Comparison of ENCODE assay signal across 13 mouse cellular contexts in the genomic region with DNA sequence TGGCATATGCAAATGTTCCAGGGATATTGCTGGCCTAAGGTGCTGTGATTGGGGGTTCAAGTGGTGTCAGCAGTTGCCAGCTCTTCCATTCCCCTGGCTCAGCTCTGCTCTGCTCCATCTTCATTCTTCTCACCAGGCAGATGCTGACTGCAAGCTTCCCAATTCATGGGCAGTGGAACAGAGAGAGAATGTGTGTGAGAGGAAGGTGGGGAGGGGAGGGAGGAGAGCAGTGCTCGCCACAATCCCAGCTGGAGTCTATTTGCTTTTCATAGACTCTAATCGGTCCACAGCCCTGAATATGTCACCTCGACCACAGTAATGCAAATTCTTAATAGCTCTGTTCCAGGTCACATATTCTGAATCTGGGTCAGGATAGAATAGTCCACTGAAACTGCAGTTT. TPM values are rescaled to one million over a fixed set of nuclear protein-coding genes. Genes with fewer than 3 reads are reported as not detected.
DNase-seq lines count a peak whose midpoint lies in the region; ATAC-seq and TF ChIP-seq lines count a peak whose summit lies in the region.
"Had no signal": no experiment of that assay in that cellular context is flagged by ENCODE, and none has a peak within 500 bp of the region (broad histone marks: within the 10 kb centered on the region; RNA-seq: fewer than 3 reads in every experiment).

No protein-coding gene starts in this region.

- no peak overlapping the region for H3K4me3 ChIP-seq in hindbrain, postnatal 0 days (ENCODE audit: low read length)
- H3K4me3 ChIP-seq in liver, embryonic 12.5 days: no peak overlapping the region
- H3K4me3 ChIP-seq in kidney, embryonic 16.5 days (ENCODE audit: low read length): no peak overlapping the region
- H3K4me3 ChIP-seq: heart, adult 2 months had no signal

- peak overlapping the region; percentile 15; the same call in 1 of the 2 replicates for H3K27ac ChIP-seq in hindbrain, postnatal 0 days
- H3K27ac ChIP-seq in liver, embryonic 12.5 days: no peak overlapping the region
- H3K27ac ChIP-seq in kidney, embryonic 16.5 days (ENCODE audit: low read length): no peak overlapping the region
- H3K27ac ChIP-seq: heart, adult 2 months had no signal

- no peaks in the 10 kb centered on the region for H3K27me3 ChIP-seq in hindbrain, postnatal 0 days (ENCODE audit: insufficient read depth, low read length)
- no peaks in the 10 kb centered on the region for H3K27me3 ChIP-seq in liver, embryonic 12.5 days (replicated peaks)
- no peaks in the 10 kb centered on the region for H3K27me3 ChIP-seq in kidney, embryonic 16.5 days (ENCODE audit: insufficient read depth, low read length)

- no peaks in the 10 kb centered on the region for H3K4me1 ChIP-seq in hindbrain, postnatal 0 days (ENCODE audit: insufficient read depth, low read length)
- H3K4me1 ChIP-seq in liver, embryonic 12.5 days: no peaks in the 10 kb centered on the region
- peaks cover 5% of the 10 kb centered on the region; the same call in 1 of the 2 replicates for H3K4me1 ChIP-seq in kidney, embryonic 16.5 days (ENCODE audit: insufficient read depth, low read length)

- no peak overlapping the region for H3K4me2 ChIP-seq in hindbrain, postnatal 0 days (ENCODE audit: low read depth, low read length)
- H3K4me2 ChIP-seq in liver, embryonic 12.5 days: no peak overlapping the region
- H3K4me2 ChIP-seq in kidney, embryonic 16.5 days (replicated peaks; ENCODE audit: low read depth, low read length): no peak overlapping the region

- no peaks in the 10 kb centered on the region for H3K36me3 ChIP-seq in hindbrain, postnatal 0 days (ENCODE audit: insufficient read depth, low read length)
- no peaks in the 10 kb centered on the region for H3K36me3 ChIP-seq in liver, embryonic 12.5 days
- no peaks in the 10 kb centered on the region for H3K36me3 ChIP-seq in kidney, embryonic 16.5 days (ENCODE audit: insufficient read depth, low read length)
- H3K36me3 ChIP-seq: G1E had no signal

- no peak overlapping the region for H3K9ac ChIP-seq in hindbrain, postnatal 0 days (replicated peaks; ENCODE audit: low read length)
- H3K9ac ChIP-seq in liver, embryonic 12.5 days: no peak overlapping the region
- H3K9ac ChIP-seq in kidney, embryonic 16.5 days (replicated peaks; ENCODE audit: low read length): no peak overlapping the region

- ATAC-seq in hindbrain, postnatal 0 days: peak; percentile 76
- no peak for ATAC-seq in liver, embryonic 12.5 days
- ATAC-seq in kidney, embryonic 16.5 days (ENCODE audit: low FRiP score, low TSS enrichment): no peak
- ATAC-seq: lung, postnatal 0 days had no signal

- intact Hi-C loops in gastrocnemius, postnatal 14 days (cut with DNase I; ENCODE audit: low total_unique reads): no loop called here

- no peak for TF ChIP-seq CTCF in hindbrain, postnatal 0 days (IDR thresholded peaks at IDR 0.05; ENCODE audit: low read depth)

- 6% methylated on average over 3 of the region's 3 CpGs for WGBS in hindbrain, postnatal 0 days
- WGBS in liver, embryonic 12.5 days (ENCODE audit: insufficient replicate concordance): 35% methylated on average over 3 of the region's 3 CpGs
- 33% methylated on average over 3 of the region's 3 CpGs for WGBS in kidney, embryonic 16.5 days

- no peaks in the 10 kb centered on the region for H3K9me3 ChIP-seq in hindbrain, postnatal 0 days (ENCODE audit: low read length)
- no peaks in the 10 kb centered on the region for H3K9me3 ChIP-seq in liver, embryonic 12.5 days (replicated peaks)
- H3K9me3 ChIP-seq in kidney, embryonic 16.5 days (ENCODE audit: low read length): no peaks in the 10 kb centered on the region
- H3K9me3 ChIP-seq: G1E had no signal

- peak; percentile 14 for DNase-seq in embryo, embryonic 10 days (ENCODE audit: low spot score)
- no peak for DNase-seq in embryo, embryonic 9.5 days (ENCODE audit: extremely low spot score)
- DNase-seq in right cerebral cortex, postnatal 10 days (ENCODE audit: low spot score in 2 of 2): peak; percentile 40 to 48
- no peak for DNase-seq in right cerebral cortex, postnatal 4 days
- DNase-seq in hindbrain, postnatal 0 days (ENCODE audit: low spot score): peak; percentile 21
- no peak for DNase-seq in gastrocnemius, postnatal 14 days
- DNase-seq: heart, adult 2 months; heart, postnatal 36 days; layer of hippocampus, postnatal 36 days had no signal

RNA-seq across cellular contexts. Expression of a gene that starts 27.2 kb away (rescaled TPM):
- 16.5 and 25.5 TPM in 2 replicates for total RNA-seq in hindbrain, postnatal 0 days (2014; rRNA removed)
- polyA plus RNA-seq in hindbrain, postnatal 0 days (2015; fragmentation: Nextera tagmentation; extraction: Ambion mirVana): 12.0 and 12.4 TPM in 2 replicates
- total RNA-seq in gastrocnemius, postnatal 14 days (2021): under 1 TPM in 1 of 2 experiments, not detected in 1; 0.09 TPM
- 0.08 and 0.26 TPM in 2 replicates for polyA plus RNA-seq in liver, embryonic 12.5 days (2016; fragmentation: Nextera tagmentation; extraction: Ambion mirVana)
- polyA plus RNA-seq in kidney, embryonic 16.5 days (2015; fragmentation: Nextera tagmentation; extraction: Ambion mirVana): 0.27 and 0.30 TPM in 2 replicates
- polyA plus RNA-seq: G1E had no signal

Comparison
In these comparisons a context has a peak if more than half of its experiments do, and no peak if none do; other contexts are left out.
1. DNase-seq: peak in embryo, embryonic 10 days (single experiment), right cerebral cortex, postnatal 10 days (2 of 2) and hindbrain, postnatal 0 days (single experiment); none in embryo, embryonic 9.5 days (single experiment), right cerebral cortex, postnatal 4 days (single experiment) and gastrocnemius, postnatal 14 days (single experiment).
2. RNA of a gene that starts 27.2 kb away (polyA plus RNA-seq): 12.0 to 12.4 TPM in hindbrain, postnatal 0 days; 0.27 to 0.30 TPM in kidney, embryonic 16.5 days and 0.08 to 0.26 TPM in liver, embryonic 12.5 days; every median in the first group is over 10 times any median in the second.